Mouse (Mus musculus): Measurements from ENCODE around the gene Znrf4. TPM values are rescaled to one million over a fixed set of nuclear protein-coding genes. Genes with fewer than 3 reads are reported as not detected.

Znrf4 gene
- total RNA-seq, 2 experiments from 2014 or later, result not detected

GRCm38 (mm10) chr17:56468380-56468779 is 43.9 kb downstream of the Znrf4 start:
- DNase-seq (ENCODE audit: low spot score), result no peak

GRCm38 (mm10) chr17:56467456-56467884 is 44.8 kb downstream of the Znrf4 start:
- DNase-seq (ENCODE audit: low spot score), result no peak

- no peak for DNase-seq (ENCODE audit: low spot score)
Measured at GRCm38 (mm10) chr17:56466747-56467146, 45.5 kb downstream of the Znrf4 start.

GRCm38 (mm10) chr17:56464817-56465216 is 47.4 kb downstream of the Znrf4 start:
- DNase-seq (ENCODE audit: low spot score), result no peak

GRCm38 (mm10) chr17:56464345-56464744 is 47.9 kb downstream of the Znrf4 start:
- DNase-seq (ENCODE audit: low spot score), result no peak

- DNase-seq (ENCODE audit: low spot score), result no peak
Measured at GRCm38 (mm10) chr17:56463500-56463899, 48.7 kb downstream of the Znrf4 start.

GRCm38 (mm10) chr17:56462835-56463455 is 49.3 kb downstream of the Znrf4 start:
- DNase-seq (ENCODE audit: low spot score), result no peak

- DNase-seq (ENCODE audit: low spot score), result peak; percentile 99
Measured at GRCm38 (mm10) chr17:56461771-56462743, 50.2 kb downstream of the Znrf4 start.

Other genes with a start within 250 kb of the Znrf4 start
- gene Ticam1, start 235.6 kb downstream of the Znrf4 start, total RNA-seq (2021), result 1 to 10 TPM; 2.0 to 2.5 TPM
- 10 to 100 TPM; 32.4 to 50.3 TPM for gene Plin3, start 219.6 kb downstream of the Znrf4 start, total RNA-seq (2021)
- gene Arrdc5, start 212.1 kb downstream of the Znrf4 start, total RNA-seq (2021), result not detected
- gene Uhrf1, start 209.1 kb downstream of the Znrf4 start, total RNA-seq (2021), result under 1 TPM; 0.19 to 0.23 TPM
- 10 to 100 TPM; 20.1 to 23.1 TPM for gene Kdm4b, start 186.4 kb downstream of the Znrf4 start, total RNA-seq (2021)
- gene Ptprs, start 35.9 kb downstream of the Znrf4 start, total RNA-seq (2021), result 10 to 100 TPM; 30.8 to 38.3 TPM
- gene Gm20219, start 42.0 kb upstream of the Znrf4 start, total RNA-seq (2021), result under 1 TPM; 0.28 to 0.84 TPM
- gene Safb2, start 72.2 kb upstream of the Znrf4 start, total RNA-seq (2021), result 10 to 100 TPM; 28.5 to 30.1 TPM
- gene Safb, start 72.4 kb upstream of the Znrf4 start, total RNA-seq (2021), result 10 to 100 TPM; 39.2 to 49.7 TPM
- 100 to 1,000 TPM; 137 to 141 TPM for gene 2410015M20Rik, start 97.3 kb upstream of the Znrf4 start, total RNA-seq (2021)
- gene Rpl36, start 101.0 kb upstream of the Znrf4 start, total RNA-seq (2021), result 100 to 1,000 TPM; 632 to 662 TPM
- 10 to 100 TPM; 64.9 to 65.8 TPM for gene Lonp1, start 114.5 kb upstream of the Znrf4 start, total RNA-seq (2021)
- under 1 TPM in 1 of 2 experiments, not detected in 1; 0.16 TPM for gene Catsperd, start 115.7 kb upstream of the Znrf4 start, total RNA-seq (2021)
- gene Ranbp3, start 160.9 kb upstream of the Znrf4 start, total RNA-seq (2021), result 10 to 100 TPM; 36.1 to 39.6 TPM
- gene Ndufa11, start 205.3 kb upstream of the Znrf4 start, total RNA-seq (2021), result 100 to 1,000 TPM; 420 to 445 TPM
- gene Vmac, start 205.6 kb upstream of the Znrf4 start, total RNA-seq (2021), result 1 to 10 TPM; 2.0 to 2.1 TPM
- 1 to 10 TPM; 2.6 to 3.3 TPM for gene Nrtn, start 245.1 kb upstream of the Znrf4 start, total RNA-seq (2021)